Mouse (Mus musculus) heart, adult 18-20 months (tissue): ENCODE measurements at regions not wholly inside any gene's neighbourhood (a gene's known extent, or its start where the extent isn't known, plus 50 kb on each side); places are given as distances from the start of the nearest gene placed in this dataset.

Source experiments
- DNase-seq, 2 experiments: peaks; one replicate each; pipeline ENCODE4 v3.0.0; 2021 to 2022; ENCODE audit warnings: mixed read lengths in 1 of 2

DNA sequence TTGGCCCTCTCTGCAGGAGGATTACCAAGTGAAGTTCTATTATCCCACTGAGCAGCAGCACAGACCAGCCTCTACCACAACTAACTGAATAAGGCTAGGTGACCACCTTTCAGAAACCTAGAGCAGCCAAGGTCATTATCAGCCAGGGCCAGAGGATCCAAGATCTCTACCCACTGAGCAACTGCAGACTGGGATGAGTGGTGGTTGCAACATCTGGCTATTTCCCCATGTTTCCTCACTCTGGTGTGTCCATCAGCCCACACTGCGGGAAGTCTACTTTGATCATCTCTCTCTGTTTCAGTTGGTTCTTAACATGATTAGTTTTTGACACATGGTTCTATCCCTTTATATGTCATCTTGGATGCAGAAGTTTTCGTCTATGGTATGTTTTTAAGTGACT is 157.2 kb downstream of the Cog6 start:
- DNase-seq, result no peak

GRCm38 (mm10) chr3:52859266-52859825 is 157.7 kb downstream of the Cog6 start:
- DNase-seq, result no peak

DNA sequence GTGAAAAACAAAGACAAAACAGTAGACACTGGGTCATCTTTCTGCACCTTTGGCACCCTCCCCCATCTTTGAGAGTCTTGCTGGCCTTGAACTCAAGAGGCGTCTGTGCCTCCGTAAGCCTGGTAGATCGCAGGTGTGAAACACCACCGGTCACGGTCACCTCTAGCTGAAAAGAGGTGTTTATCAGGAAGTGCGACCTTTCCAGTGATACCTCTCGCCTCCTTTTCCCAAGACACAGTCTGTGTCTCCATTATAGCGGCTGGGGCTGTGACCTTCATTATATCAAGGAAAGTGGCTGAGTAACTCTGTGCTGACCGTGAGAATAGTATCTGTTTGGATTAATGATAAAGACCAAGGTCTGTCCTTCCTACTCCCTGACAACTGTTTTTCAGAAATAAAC is 158.8 kb downstream of the Cog6 start:
- no peak for DNase-seq

DNA sequence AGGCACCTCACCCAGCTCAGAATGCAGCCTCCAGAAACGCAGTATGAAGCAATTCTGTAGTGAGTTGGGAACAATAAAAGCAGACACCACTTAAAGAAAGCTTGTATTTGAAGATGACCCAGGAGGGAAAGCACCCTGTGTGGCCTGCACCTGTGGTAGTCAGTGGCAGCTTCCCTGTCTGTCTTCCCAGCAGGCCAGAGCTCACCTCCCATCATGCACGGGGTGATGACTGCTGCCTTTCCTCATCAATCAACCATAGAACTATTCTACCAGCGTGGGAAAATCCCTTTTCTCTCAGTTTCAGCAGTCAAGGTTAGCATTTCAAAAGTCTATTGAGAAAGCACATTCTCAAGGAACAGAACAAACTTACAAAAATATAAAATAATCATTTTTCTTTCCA is 160.0 kb downstream of the Cog6 start:
- no peak for DNase-seq

DNA sequence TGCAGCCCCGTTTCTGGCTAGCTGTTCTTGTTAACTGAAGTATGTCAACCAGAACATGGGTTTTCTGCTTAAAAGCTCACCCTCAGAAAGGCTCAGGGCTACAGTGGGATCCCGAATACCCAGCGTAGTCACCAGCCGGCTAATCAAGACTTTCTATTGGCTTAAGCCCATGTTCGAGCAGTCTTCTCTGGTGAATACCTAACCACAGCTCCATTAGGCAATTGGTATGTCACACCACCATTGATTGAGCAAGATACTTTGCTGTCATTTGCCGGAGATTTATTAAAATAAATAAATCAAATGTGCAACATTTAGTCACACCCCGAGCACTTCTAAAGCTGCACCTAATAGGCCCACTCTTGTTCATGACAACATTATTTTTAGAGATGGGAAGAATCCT is 162.5 kb downstream of the Cog6 start:
- DNase-seq, result no peak

- DNase-seq, result no peak
Observed at GRCm38 (mm10) chr3:52853126-52853525, 163.9 kb downstream of the Cog6 start.

DNA sequence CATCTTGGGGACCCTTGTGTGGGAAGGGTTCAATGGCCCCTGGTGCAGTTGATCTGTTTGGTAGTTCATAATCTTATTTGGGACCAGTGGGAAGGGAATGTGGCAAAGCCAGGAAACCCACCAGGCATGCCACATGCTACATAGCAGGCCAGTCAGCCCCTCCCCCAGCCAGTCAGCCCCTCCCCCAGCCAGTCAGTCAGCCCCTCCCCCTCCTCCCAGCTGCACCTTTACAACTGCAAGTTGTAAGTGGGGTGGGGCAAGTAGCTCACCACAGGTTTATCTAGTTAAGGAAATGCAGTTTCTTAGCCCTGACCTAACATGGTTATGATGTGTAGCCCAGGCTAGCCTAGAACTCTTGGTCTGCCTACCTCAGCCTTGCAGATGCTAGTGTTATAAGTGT is 171.9 kb downstream of the Cog6 start:
- no peak for DNase-seq

- peak; percentile 84 to 96 for DNase-seq
Observed at GRCm38 (mm10) chr3:52843998-52844397, 173.0 kb downstream of the Cog6 start.

GRCm38 (mm10) chr3:52842866-52843425 is 174.1 kb downstream of the Cog6 start:
- DNase-seq, result no peak

DNA sequence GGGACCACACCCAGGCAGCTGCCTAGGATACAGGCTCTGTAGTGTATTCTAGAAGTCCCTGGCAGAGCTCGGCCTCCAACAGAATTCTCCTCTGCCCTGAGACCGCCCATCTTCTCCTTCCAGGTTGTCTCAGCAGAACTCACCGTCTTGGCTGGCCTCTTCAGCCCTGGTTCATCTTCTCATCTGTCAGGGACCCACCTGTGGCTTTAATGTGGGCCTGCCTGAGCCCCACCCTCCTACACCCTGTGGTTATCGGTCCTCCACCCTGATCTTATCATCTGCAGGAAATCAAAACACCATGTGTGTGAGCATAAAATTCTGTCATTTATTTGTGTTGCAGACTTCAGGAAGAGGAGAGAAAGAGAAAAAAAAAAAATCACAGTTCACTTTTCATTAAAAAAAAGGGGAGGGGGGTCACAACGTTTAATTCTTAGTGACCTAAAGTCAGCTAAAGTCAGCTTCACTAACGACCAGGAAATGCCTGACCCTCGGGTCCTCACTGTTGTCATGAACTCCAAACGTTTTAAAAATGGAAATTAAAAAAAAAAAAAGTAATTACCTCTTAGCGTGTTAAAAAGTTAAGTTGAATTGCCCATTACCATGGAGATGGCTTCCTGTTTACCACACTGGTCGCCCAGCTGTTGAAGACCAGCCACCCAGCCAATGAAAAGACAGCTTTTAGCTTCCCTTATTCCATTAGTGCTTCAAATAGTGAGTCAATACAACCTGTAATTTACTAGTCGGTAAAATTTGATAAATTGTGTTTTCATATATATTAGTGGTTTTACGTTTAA is 176.7 kb downstream of the Cog6 start:
- DNase-seq, result peak; percentile 46 to 64

DNA sequence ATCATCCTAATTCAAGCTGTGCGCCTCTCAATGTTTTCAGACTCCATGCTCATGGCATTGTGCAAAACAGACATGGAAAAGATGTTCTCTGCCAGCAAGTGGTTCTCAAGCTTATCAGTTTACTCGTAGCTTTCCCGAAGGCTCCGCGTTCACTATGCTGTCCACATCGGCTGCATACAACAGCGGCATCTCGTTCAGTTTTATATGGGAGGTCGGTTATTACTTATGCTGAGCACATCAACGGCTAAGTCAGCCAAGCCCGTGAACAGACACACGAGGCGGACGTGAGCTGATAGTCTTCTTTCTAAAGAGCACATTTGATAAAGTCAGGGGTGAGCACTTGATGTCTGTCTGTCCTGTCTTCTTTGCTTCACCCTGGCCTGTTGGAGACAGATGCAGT is 179.0 kb downstream of the Cog6 start:
- no peak for DNase-seq

- DNase-seq, result no peak
Observed at GRCm38 (mm10) chr3:52837527-52837926, 179.5 kb downstream of the Cog6 start.

DNA sequence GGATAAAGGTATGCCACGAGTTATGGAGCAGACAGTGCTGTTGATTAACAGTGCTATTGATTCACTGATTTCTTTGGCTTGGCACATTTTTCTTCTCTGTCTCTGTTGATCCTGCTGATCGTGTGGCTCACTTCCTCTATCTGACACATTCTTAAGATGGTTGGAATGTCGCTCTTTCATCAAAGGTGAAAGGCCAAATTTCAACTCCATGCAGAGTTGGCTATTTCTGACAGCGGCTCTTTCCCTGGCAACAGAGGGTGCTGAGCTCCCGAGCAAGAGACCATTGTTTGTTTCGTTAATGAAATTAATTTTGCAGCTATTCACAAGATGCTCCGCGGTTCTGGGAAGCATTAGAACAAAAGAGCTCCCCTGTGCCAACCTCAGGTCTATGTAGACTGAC is 180.3 kb downstream of the Cog6 start:
- no peak for DNase-seq

DNA sequence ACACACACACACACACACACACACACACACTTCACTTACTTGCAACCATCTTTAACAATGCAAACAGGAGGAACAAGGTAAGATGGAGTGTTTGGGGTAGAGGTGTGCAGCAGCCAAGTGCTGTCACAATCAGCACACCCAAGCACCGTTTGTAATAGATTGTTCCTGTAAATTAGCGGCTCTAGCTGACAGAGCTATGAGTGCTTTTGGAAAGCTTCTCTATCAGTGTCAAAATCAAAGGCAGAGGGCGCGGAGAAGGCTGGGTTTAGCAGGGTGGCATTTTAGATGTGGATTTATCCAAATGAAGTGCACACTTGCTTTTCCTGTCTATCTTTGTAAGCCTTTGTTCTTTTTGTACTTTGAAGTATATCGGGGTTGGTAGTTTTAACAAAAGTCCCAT is 184.6 kb downstream of the Cog6 start:
- DNase-seq, result no peak

- DNase-seq, result no peak
Observed at GRCm38 (mm10) chr3:52831986-52832385, 185.1 kb downstream of the Cog6 start.

DNA sequence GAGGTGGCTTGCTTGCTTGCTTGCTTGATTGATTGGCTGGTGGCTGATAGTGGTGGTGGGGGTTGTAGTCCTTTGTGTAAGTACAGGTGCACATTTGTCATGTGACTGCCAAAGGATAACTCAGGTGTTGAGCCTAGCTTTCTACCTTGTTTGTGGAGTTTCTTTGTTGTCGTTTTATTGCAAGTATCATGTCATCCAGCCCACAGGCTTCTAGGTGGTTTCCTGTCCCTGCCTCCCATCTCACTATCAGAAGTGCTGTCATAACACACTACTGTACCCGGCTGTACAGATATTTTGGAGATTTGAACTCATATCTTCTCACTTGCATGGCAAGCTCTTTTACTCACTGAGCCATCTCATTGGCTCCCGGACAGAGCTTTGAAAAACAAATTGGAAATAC is 186.9 kb downstream of the Cog6 start:
- no peak for DNase-seq

DNA sequence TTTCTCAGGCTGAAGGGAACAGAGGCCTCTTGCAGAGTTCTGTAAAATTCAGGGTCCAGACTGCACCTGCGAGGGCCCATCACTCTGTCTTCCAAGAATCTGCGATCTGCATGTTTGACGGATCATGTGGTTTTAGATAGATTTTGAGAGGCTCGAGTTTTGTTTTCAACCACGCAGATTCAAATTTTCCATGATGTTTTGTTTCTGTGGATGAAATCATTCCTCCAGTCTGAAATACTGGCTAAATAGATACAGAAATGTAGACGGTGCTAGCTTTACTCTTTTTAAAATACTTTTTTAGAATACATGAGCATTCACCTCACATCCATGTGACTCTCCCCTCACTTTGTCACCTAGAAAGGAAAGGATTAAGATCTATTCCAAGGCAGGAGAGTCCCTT is 188.0 kb downstream of the Cog6 start:
- no peak for DNase-seq

- DNase-seq, result no peak
Observed at GRCm38 (mm10) chr3:52828473-52828872, 188.6 kb downstream of the Cog6 start.

DNA sequence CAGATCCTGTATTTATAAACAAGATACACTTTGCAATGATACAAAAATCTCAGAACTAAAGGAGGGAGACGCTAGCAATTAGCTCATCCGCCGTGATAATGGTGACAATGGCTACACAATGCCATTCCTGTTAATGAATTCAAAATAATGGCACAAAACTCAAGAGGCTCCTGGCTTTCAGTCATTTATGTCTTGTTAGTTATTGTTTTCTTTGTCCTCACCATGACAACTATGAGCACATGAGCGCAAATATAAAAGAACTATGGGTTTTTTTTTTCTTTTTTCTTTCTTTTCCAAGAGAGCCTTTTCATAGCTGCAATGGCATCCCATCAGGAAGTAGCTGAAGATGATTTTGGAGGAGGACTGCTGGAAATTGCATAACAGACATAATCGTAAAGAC is 194.2 kb downstream of the Cog6 start:
- DNase-seq, result no peak

GRCm38 (mm10) chr3:52821450-52821849 is 195.6 kb downstream of the Cog6 start:
- no peak for DNase-seq

DNA sequence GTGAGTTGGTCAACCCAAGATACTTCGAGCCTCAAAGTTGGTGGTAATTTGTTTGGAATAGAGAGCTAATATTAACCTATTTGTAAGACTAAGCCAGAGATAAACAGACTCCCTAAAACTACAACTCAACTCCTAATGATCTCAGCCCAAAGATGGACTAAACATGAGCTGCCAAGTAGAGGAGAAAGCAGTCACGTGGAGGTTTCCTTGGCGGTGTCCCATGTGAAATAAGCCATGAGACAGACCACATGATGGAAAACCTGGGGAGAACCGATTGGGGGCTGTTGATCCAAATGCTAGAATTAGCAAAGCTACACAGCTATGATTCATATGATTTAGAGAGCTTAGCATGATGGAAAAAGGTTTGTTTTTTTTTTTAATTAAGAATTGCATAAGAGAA is 198.6 kb downstream of the Cog6 start:
- peak; percentile 54 to 70 for DNase-seq

- peak; percentile 68 to 78 for DNase-seq
Observed at GRCm38 (mm10) chr3:52817416-52817815, 199.6 kb downstream of the Cog6 start.

DNA sequence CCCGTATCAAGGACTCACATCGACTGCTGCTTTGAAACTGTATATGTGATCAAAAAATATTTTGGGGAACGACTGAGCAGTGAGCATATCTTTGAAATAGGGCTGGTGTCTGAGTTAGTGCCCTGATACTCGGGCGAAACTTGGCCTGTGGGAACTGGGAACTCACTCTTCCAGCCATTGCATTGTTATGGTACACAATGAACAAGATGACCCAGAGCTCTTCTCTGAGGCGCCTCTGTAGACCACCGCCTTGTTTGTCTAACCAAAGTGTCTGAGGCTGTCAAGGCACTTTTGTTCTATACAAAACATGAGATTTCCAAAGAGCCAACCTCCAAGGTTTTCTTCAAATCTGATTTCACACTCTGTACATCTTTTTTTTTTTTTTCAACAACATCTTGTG is 201.5 kb downstream of the Cog6 start:
- DNase-seq, result no peak

DNA sequence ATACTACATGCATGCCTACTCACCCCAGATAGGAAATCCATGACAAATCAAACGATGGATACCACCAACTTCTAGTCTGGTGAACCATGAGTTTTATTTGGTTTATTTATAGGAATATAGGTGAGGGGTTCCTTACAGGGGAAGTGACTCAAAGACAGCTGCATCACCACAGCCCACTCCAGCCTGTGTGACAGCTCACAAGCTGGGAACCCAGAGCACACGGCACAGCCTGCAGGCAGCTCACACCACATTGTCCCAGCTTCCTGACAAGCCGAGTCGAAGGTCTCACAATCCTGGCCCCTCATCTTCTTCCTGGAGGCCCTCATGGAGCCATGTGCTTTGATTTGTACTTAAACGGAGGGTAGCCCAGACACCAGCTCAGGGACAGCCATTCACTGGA is 214.7 kb downstream of the Cog6 start:
- no peak for DNase-seq
